Comparison of ENCODE assay signal across 25 mouse cellular contexts in genomic region chr5:75557636-75558035, GRCm38 (mm10). TPM values are rescaled to one million over a fixed set of nuclear protein-coding genes. Genes with fewer than 3 reads are reported as not detected.
DNase-seq lines count a peak whose midpoint lies in the region; ATAC-seq and TF ChIP-seq lines count a peak whose summit lies in the region.
"Had no signal": no experiment of that assay in that cellular context is flagged by ENCODE, and none has a peak within 500 bp of the region (broad histone marks: within the 10 kb centered on the region; RNA-seq: fewer than 3 reads in every experiment).

No protein-coding gene starts in this region.

- no peak for TF ChIP-seq POLR2A in brain, embryonic 14.5 days (IDR thresholded peaks at IDR 0.05; ENCODE audit: borderline replicate concordance, extremely low read depth, insufficient read depth, insufficient read length, poor library complexity, severe bottlenecking)

- no peak overlapping the region for H3K4me2 ChIP-seq in kidney, embryonic 14.5 days (replicated peaks; ENCODE audit: low read depth, low read length)

- no peak for TF ChIP-seq CTCF in brain, embryonic 14.5 days (IDR thresholded peaks at IDR 0.05; ENCODE audit: borderline replicate concordance, extremely low read depth, insufficient read depth, insufficient read length)

- H3K4me1 ChIP-seq in kidney, embryonic 14.5 days (ENCODE audit: control insufficient read depth, insufficient read depth, low read length): no peaks in the 10 kb centered on the region

- H3K9ac ChIP-seq in kidney, embryonic 14.5 days (ENCODE audit: low read depth, low read length): no peak overlapping the region

- no peaks in the 10 kb centered on the region for H3K36me3 ChIP-seq in kidney, embryonic 14.5 days (ENCODE audit: control insufficient read depth, insufficient read depth, low read length)
- H3K36me3 ChIP-seq: G1E had no signal

- no peaks in the 10 kb centered on the region for H3K27me3 ChIP-seq in kidney, embryonic 14.5 days (ENCODE audit: control insufficient read depth, insufficient read depth, low read length)
- H3K27me3 ChIP-seq: CH12.LX, Patski had no signal

- no peak overlapping the region for H3K27ac ChIP-seq in kidney, embryonic 14.5 days (ENCODE audit: low read depth, low read length)

- no peak for ATAC-seq in kidney, embryonic 14.5 days (ENCODE audit: low FRiP score, low TSS enrichment)
- no peak for ATAC-seq in granulocyte monocyte progenitor cell, adult 5-6 weeks (replicated peaks; ENCODE audit: poor library complexity, severe bottlenecking)
- ATAC-seq: activated CD4-positive, CD25-positive, alpha-beta regulatory T cell, adult 4 months; CD4-positive, CD25-positive, alpha-beta regulatory T cell, adult 4 months; Patski had no signal

- H3K4me3 ChIP-seq in kidney, embryonic 14.5 days (ENCODE audit: low read length): no peak overlapping the region

- H3K9me3 ChIP-seq in kidney, embryonic 14.5 days (ENCODE audit: control insufficient read depth, low read length): no peaks in the 10 kb centered on the region
- H3K9me3 ChIP-seq: G1E had no signal

- WGBS in kidney, embryonic 14.5 days: 81% methylated on average over 11 of the region's 11 CpGs

- DNase-seq in Muller cell, postnatal 12 days (ENCODE audit: inconsistent ontology term): peak; percentile 17
- DNase-seq in brain, embryonic 14.5 days (ENCODE audit: low read depth): peak; percentile 21
- peak; percentile 68 for DNase-seq in retina, embryonic 14.5 days (ENCODE audit: low spot score)
- peak; percentile 85 for DNase-seq in retina, postnatal 1 day
- DNase-seq in spleen, adult 18-20 months: no peak
- no peak for DNase-seq in layer of hippocampus, adult 11-12 months (ENCODE audit: low spot score)
- DNase-seq: adrenal gland, adult 2 months; adrenal gland, adult 8-10 months; adrenal gland, postnatal 10 days; adrenal gland, postnatal 14 days; adrenal gland, postnatal 25 days; adrenal gland, postnatal 36 days; B cell, adult 2 months; cerebellum, adult 11 months; cerebellum, adult 11-12 months; cerebellum, adult 18-20 months; cerebellum, adult 2 months had no signal

RNA-seq across cellular contexts. Expression of gene Kit, which starts 17.1 kb away (rescaled TPM):
- 38.5 and 55.8 TPM in 2 replicates for polyA plus RNA-seq in brain, embryonic 14.5 days (2012; rRNA removed)
- 7.9 and 17.8 TPM in 2 replicates for polyA plus RNA-seq in kidney, embryonic 14.5 days (2014; fragmentation: Nextera tagmentation; extraction: Ambion mirVana)
- total RNA-seq in granulocyte monocyte progenitor cell, adult 5-6 weeks (2014; fragmentation: Nextera tagmentation): 140 and 178 TPM in 2 replicates
- total RNA-seq in granulocyte monocyte progenitor cell, adult 5-6 weeks (2017): 111 and 120 TPM in 2 replicates
- polyA plus RNA-seq: C2C12 had no signal

Comparison
In these comparisons a context has a peak if more than half of its experiments do, and no peak if none do; other contexts are left out.
1. DNase-seq: peak in Muller cell, postnatal 12 days (single experiment), brain, embryonic 14.5 days (single experiment), retina, embryonic 14.5 days (single experiment) and retina, postnatal 1 day (single experiment); none in spleen, adult 18-20 months (0 of 2) and layer of hippocampus, adult 11-12 months (single experiment).